Mouse (Mus musculus): Measurements from ENCODE around the gene Acoxl. TPM values are rescaled to one million over a fixed set of nuclear protein-coding genes. Genes with fewer than 3 reads are reported as not detected.

Gene Acoxl
- polyA plus RNA-seq, 1 experiment from 2014 or later, result 0.19 TPM

DNA sequence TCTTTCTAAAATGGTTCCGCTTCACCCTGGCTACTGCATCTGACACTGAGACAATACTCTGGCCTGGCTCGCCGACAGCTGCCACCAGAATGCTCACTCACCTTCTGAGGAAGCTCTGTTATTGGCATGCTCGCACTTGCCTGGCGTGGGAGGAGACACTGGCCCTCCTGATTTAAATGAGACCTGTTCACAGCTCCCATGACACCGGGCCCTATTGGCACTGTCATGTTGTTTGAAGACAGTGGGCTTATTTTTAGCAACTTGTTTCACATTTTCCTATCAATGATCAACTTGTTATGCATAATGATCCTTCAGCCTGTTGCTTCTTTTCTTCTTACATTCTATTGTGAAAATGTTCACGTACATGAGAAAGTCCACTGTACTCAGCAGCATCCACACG is 324.5 kb downstream of the Acoxl start:
- Histone ChIP-seq H3K9me3 (no peaks in the 10 kb centered on the region), H3K4me2 (no peak overlapping the region), H3K36me3 (no peaks in the 10 kb centered on the region), H3K27ac (no peak overlapping the region), H3K4me3 (replicated peaks) (no peak overlapping the region), H3K27me3 (replicated peaks) (no peaks in the 10 kb centered on the region), H3K4me1 (peaks cover 25% of the 10 kb centered on the region), H3K9ac (no peak overlapping the region)
- WGBS, result 78% methylated on average over 8 of the region's 8 CpGs
- no peak for ATAC-seq (ENCODE audit: insufficient read depth, low FRiP score, low read depth)

DNA sequence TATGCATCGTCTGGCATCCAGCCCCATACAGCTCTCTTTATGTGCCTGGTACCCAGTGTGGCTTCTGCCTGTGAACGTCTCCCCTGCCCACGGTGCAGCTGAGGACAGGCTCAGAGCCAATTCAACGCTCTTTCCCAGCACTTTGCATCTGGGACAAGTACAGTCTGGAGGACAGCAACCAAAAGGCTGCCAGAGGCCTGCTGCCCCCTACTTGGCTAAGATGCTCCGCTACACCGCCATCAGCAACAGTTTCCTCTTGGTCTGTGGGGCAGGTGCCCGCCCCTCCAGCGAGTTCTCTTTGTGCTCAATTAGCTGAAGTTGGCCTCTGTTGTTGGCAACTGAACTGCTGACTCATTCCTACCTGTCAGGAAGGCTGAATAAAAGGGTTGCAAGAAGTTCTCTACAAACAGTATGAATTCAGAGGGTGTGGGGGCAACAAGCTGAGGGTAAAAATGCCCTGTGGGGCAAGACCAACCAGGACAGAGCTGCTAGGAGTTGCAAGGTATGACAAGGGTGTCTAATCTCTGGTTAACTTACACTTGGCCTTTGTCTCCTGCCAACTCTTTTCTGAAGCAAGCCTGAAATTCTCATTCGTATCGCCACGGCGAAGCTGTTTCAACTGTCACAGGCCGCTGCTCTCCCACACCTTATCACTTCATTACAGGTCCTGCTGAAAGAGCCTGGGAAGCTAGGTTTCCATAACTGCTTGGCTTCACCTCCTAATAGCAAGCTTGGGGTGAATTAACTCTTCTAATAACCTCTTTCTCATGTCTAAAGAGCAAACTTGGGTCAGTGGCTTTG is 328.1 kb downstream of the Acoxl start:
- Histone ChIP-seq H3K27me3 (replicated peaks) (no peaks in the 10 kb centered on the region), H3K9ac (no peak overlapping the region), H3K4me3 (replicated peaks) (no peak overlapping the region), H3K4me1 (peaks cover 5% of the 10 kb centered on the region; the same call in 1 of the 2 replicates), H3K4me2 (no peak overlapping the region), H3K36me3 (no peaks in the 10 kb centered on the region), H3K27ac (no peak overlapping the region), H3K9me3 (no peaks in the 10 kb centered on the region)
- 57% methylated on average over 13 of the region's 13 CpGs for WGBS
- ATAC-seq (ENCODE audit: insufficient read depth, low FRiP score, low read depth), result peak; percentile 64

DNA sequence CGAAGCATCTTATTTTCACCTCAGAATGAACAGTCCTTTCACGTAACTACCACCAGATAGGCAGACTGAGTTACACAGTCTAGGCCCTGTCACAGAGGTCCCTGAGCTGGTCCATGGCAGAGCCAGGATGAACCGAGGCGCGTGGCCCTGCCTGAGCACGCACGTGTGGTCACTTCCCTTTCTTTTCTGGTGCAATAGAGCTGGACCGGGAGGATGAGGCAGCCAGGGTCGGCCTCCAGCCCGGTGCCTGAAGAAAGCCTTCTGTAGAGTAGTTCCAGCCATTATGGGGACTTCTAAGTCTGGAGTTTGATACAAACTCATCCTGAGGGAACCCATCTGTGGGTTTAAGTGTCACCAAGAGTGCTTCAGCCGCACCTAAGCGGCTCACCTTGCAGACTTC is 329.3 kb downstream of the Acoxl start:
- H3K4me3 ChIP-seq (replicated peaks), result no peak overlapping the region
- ATAC-seq (ENCODE audit: insufficient read depth, low FRiP score, low read depth), result no peak
- 92% methylated on average over 12 of the region's 12 CpGs for WGBS
- H3K9me3 ChIP-seq, result no peaks in the 10 kb centered on the region
- no peak overlapping the region for H3K9ac ChIP-seq
- no peaks in the 10 kb centered on the region for H3K27me3 ChIP-seq (replicated peaks)
- no peak overlapping the region for H3K4me2 ChIP-seq
- H3K27ac ChIP-seq, result no peak overlapping the region
- no peaks in the 10 kb centered on the region for H3K36me3 ChIP-seq
- peaks cover 5% of the 10 kb centered on the region; the same call in 1 of the 2 replicates for H3K4me1 ChIP-seq

DNA sequence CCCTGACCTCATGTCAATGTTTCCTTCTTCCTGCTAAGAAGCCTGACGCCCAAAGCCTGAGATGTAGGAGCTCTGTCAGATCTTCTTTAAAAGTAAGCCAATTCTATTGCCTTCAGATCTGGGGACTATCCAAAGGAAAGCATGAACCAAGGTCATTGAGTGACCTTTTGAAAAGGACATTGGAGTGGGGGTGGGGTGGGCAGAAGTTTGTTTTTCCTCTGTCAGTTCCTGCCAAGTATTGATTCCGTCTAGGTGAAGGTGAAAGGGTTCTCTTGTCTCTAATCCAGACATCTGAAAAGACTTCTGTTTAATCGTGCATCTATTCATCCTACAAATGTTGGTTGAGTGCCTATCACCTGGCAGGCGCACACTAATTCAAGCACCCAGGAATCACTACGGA is 330.8 kb downstream of the Acoxl start:
- Histone ChIP-seq H3K9me3 (no peaks in the 10 kb centered on the region), H3K27me3 (replicated peaks) (no peaks in the 10 kb centered on the region), H3K4me2 (no peak overlapping the region), H3K27ac (no peak overlapping the region), H3K9ac (no peak overlapping the region), H3K4me1 (peaks cover 5% of the 10 kb centered on the region; the same call in 1 of the 2 replicates), H3K36me3 (no peaks in the 10 kb centered on the region), H3K4me3 (replicated peaks) (no peak overlapping the region)
- no peak for ATAC-seq (ENCODE audit: insufficient read depth, low FRiP score, low read depth)
- 70% methylated on average over 5 of the region's 5 CpGs for WGBS

DNA sequence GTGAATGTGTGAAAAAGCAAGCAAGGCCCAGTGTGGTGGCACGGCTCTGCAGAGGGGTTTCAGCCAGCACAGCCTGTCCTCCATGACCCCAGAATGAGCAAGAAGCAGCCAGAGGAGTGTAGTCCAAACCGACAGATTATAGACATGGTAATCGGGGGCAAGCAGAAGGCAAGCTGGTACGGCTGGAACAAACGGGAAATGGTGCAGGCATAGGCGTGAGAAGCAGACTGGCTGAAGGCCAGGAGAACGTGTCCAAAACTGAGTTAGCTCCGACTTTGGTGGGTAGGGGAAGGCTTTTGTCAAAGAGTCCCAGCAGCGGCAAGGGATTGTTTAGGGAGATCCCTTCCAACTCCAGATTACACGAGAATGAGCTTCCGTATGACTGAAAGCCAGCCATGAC is 331.3 kb downstream of the Acoxl start:
- H3K9ac ChIP-seq, result no peak overlapping the region
- no peaks in the 10 kb centered on the region for H3K36me3 ChIP-seq
- H3K4me2 ChIP-seq, result no peak overlapping the region
- H3K4me1 ChIP-seq, result peaks cover 5% of the 10 kb centered on the region; the same call in 1 of the 2 replicates
- WGBS, result 61% methylated on average over 11 of the region's 11 CpGs
- H3K27ac ChIP-seq, result no peak overlapping the region
- H3K9me3 ChIP-seq, result no peaks in the 10 kb centered on the region
- ATAC-seq (ENCODE audit: insufficient read depth, low FRiP score, low read depth), result no peak
- H3K27me3 ChIP-seq (replicated peaks), result no peaks in the 10 kb centered on the region
- H3K4me3 ChIP-seq (replicated peaks), result no peak overlapping the region

DNA sequence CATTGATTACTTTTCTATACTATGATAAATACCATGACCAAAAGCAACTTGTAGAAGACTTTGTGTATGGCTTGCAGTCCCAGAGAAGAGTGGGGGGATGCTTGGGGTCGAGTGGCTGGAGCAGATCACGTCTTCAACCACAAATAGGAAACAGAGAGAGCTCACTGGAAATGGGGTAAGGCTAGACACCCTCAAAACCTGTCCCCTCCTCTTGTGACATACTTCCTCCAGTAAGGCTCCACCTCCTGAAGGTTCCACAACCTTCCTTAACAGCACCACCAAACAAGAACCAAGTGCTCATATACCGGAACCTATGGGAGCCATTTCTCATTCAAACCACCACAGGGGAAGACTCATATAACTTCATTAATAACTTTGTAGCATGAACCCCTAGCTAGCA is 331.9 kb downstream of the Acoxl start:
- no peaks in the 10 kb centered on the region for H3K36me3 ChIP-seq
- H3K9me3 ChIP-seq, result no peaks in the 10 kb centered on the region
- H3K4me3 ChIP-seq (replicated peaks), result no peak overlapping the region
- no peaks in the 10 kb centered on the region for H3K27me3 ChIP-seq (replicated peaks)
- H3K9ac ChIP-seq, result no peak overlapping the region
- no peak overlapping the region for H3K27ac ChIP-seq
- H3K4me1 ChIP-seq, result peaks cover 5% of the 10 kb centered on the region; the same call in 1 of the 2 replicates
- H3K4me2 ChIP-seq, result no peak overlapping the region
- ATAC-seq (ENCODE audit: insufficient read depth, low FRiP score, low read depth), result no peak
- 91% methylated on average over 3 of the region's 3 CpGs for WGBS

DNA sequence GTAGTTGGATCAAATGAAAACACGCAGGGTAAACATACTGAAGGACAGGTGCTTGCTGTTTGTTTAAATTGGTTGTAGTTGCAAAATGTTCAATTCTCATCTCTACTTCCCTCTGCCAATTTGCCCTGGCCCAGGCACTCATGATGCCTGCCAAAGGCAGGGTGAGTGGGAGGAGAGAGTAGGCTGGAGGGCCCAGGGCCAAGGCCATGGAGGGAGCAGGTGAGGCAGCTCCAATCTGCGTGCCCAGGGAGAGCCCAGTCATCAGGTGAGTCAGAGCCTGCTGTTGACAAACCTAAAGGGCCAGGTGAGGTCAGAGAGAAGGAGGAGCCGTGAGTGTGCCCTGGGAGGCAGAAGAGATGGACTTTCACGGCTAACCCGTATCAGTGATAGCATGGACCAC is 333.6 kb downstream of the Acoxl start:
- ATAC-seq (ENCODE audit: insufficient read depth, low FRiP score, low read depth), result 0 out of 2 replicates have a peak, but pooled peaks have one; percentile 32
- Histone ChIP-seq H3K4me3 (replicated peaks) (no peak overlapping the region), H3K27me3 (replicated peaks) (no peaks in the 10 kb centered on the region)

More for the DNA sequence above, 333.6 kb downstream of the Acoxl start:
- WGBS, result 79% methylated on average over 5 of the region's 5 CpGs
- peaks cover 10% of the 10 kb centered on the region for H3K4me1 ChIP-seq
- no peak overlapping the region for H3K4me2 ChIP-seq
- H3K9ac ChIP-seq, result no peak overlapping the region
- no peaks in the 10 kb centered on the region for H3K9me3 ChIP-seq
- no peaks in the 10 kb centered on the region for H3K36me3 ChIP-seq
- no peak overlapping the region for H3K27ac ChIP-seq

Small RNA genes lying within 50 kb of the gene (microRNA-seq; reads per million reads assigned to microRNA genes)
- not detected for gene Gm22411

Other genes starting within 250 kb of the Acoxl start
- gene Mal, start 182.2 kb upstream of the Acoxl start, polyA plus RNA-seq (2015; fragmentation: Nextera tagmentation; extraction: Ambion mirVana), result 26.4 and 62.1 TPM in 2 replicates
- gene Mall, start 108.9 kb upstream of the Acoxl start, polyA plus RNA-seq (2015; fragmentation: Nextera tagmentation; extraction: Ambion mirVana), result 19.2 and 24.9 TPM in 2 replicates
- gene Nphp1, start 50.0 kb upstream of the Acoxl start, polyA plus RNA-seq (2015; fragmentation: Nextera tagmentation; extraction: Ambion mirVana), result 24.9 and 25.0 TPM in 2 replicates
- gene Mtln, start 46.4 kb upstream of the Acoxl start, polyA plus RNA-seq (2015; fragmentation: Nextera tagmentation; extraction: Ambion mirVana), result 39.1 and 43.5 TPM in 2 replicates
- 36.9 and 45.5 TPM in 2 replicates for gene Bub1, start 7.0 kb upstream of the Acoxl start, polyA plus RNA-seq (2015; fragmentation: Nextera tagmentation; extraction: Ambion mirVana)

Measured in stomach, embryonic 15.5 days (tissue).